Mouse (Mus musculus): Measurements from ENCODE around the gene Cldn16. TPM values are rescaled to one million over a fixed set of nuclear protein-coding genes. Genes with fewer than 3 reads are reported as not detected.

The Cldn16 gene
- polyA plus RNA-seq, 1 experiment: not detected

DNA sequence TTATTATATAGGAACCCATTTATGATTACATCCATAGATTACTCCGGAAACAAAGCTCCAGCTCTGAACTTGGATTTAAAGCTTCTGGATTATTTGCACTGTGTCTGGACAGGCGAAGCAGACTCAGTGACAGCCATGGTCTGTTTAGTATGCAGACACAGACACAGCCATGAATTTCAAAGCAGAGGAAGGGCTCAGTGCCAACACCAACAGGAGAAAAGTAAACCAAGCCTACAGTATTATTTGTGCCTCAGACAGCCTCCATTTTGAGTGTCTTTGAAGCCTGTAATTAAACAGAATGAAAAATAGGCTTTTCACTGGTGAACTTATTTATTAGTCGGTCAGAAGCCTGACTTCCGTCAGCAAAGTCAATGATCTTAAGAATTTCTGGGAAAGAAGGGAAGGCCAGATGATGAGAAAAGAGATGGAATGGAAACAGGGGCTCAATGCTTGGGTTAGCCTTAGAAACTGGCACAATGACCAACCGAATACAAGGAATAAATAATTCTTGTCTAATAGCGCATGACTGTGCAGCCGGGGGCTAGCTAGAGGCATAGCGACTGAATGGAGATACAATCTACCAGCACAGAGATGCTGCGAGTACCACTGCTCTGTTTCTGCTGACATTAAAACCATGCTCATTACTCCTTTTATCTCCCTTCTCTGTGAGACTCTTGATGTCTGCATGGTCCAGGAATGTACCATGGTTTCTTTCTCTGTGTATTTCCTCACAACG lies 65.2 kb downstream of the Cldn16 start:
- Histone ChIP-seq H3K4me3 (replicated peaks; ENCODE audit: extremely low read depth, low read depth, low read length) (no peak overlapping the region), H3K4me1 (ENCODE audit: control insufficient read depth, insufficient read depth, low read length) (no peaks in the 10 kb centered on the region)
- no peak for DNase-seq
- 71% methylated on average over 10 of the region's 10 CpGs for WGBS
- TF ChIP-seq CTCF (IDR thresholded peaks at IDR 0.05; ENCODE audit: insufficient read depth, low read length): no peak
- TF ChIP-seq POLR2A (IDR thresholded peaks at IDR 0.05; ENCODE audit: borderline replicate concordance, extremely low read depth, low read depth, low read length): no peak

GRCm38 (mm10) chr16:26530451-26530850 lies 67.5 kb downstream of the Cldn16 start:
- 59% methylated on average over 1 of the region's 1 CpGs for WGBS
- Histone ChIP-seq H3K4me1 (ENCODE audit: control insufficient read depth, insufficient read depth, low read length) (no peaks in the 10 kb centered on the region), H3K4me3 (replicated peaks; ENCODE audit: extremely low read depth, low read depth, low read length) (no peak overlapping the region)
- TF ChIP-seq CTCF (IDR thresholded peaks at IDR 0.05; ENCODE audit: insufficient read depth, low read length): no peak
- TF ChIP-seq POLR2A (IDR thresholded peaks at IDR 0.05; ENCODE audit: borderline replicate concordance, extremely low read depth, low read depth, low read length): no peak
- DNase-seq: no peak

DNA sequence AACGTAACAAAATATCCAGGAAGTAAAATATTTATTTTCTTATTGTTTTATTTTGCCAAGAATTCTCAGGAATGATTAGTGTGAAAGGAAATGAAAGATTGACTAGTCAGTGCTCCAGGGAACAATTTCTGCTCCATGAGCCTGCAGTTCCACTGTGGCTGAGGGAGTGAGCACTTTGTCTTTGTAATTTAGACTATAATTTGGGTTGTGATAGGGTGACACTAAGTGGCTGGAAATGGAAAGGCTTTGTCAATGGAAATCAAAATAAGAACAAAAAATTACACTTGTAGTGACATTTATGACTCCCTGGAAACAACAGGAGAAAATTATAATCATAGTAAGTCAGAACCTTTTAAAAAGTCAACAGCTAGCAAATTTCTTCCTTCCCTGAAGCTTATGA lies 69.4 kb downstream of the Cldn16 start:
- Histone ChIP-seq H3K4me3 (replicated peaks; ENCODE audit: extremely low read depth, low read depth, low read length) (no peak overlapping the region), H3K4me1 (ENCODE audit: control insufficient read depth, insufficient read depth, low read length) (no peaks in the 10 kb centered on the region)
- 40% methylated on average over 1 of the region's 1 CpGs for WGBS
- TF ChIP-seq POLR2A (IDR thresholded peaks at IDR 0.05; ENCODE audit: borderline replicate concordance, extremely low read depth, low read depth, low read length) (no peak), CTCF (IDR thresholded peaks at IDR 0.05; ENCODE audit: insufficient read depth, low read length) (no peak)
- DNase-seq: no peak

Other genes with a start within 250 kb of the Cldn16 start
- 5.0 and 5.4 TPM in 2 replicates for gene Cldn1, start 91.3 kb upstream of the Cldn16 start, polyA plus RNA-seq (2012; rRNA removed)
- not detected in 2 replicates for gene Tmem207, start 63.6 kb downstream of the Cldn16 start, polyA plus RNA-seq (2012; rRNA removed)
- gene Il1rap, start 118.6 kb downstream of the Cldn16 start, polyA plus RNA-seq (2012; rRNA removed): 4.6 and 7.1 TPM in 2 replicates

All from lung, adult 2 months (tissue).